ENCODE assay signal across 15 mouse cellular contexts in the genomic region with DNA sequence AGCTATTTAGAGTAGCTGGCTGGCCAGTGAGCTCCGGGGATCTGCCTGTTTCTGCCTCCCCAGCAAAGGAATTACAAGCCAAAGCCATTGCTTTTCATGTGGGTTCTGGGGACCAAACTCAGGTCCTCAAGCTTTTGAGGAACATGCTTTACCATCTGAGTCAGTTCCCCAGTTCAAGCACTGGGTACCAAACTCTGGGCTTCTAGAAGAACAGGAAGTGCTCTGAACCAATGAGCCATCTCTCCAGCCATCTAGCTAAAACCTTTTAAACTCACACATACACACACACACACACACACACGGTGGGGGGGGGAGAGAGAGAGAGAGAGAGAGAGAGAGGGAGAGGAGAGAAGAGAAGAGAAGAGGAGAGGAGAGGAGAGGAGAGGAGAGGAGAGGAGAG.
"Had no signal": no experiment of that assay in that cellular context is flagged by ENCODE, and none has a peak within 500 bp of the region (broad histone marks: within the 10 kb centered on the region; RNA-seq: fewer than 3 reads in every experiment).

No protein-coding gene starts in this region.

- H3K4me3 ChIP-seq: limb, embryonic 10.5 days; lung, embryonic 15.5 days; midbrain, embryonic 13.5 days; myocyte; neural tube, embryonic 15.5 days had no signal

- H3K4me2 ChIP-seq: lung, embryonic 15.5 days; midbrain, embryonic 13.5 days; neural tube, embryonic 15.5 days had no signal

- H3K27ac ChIP-seq: kidney, postnatal 0 days; limb, embryonic 10.5 days; lung, embryonic 15.5 days; macrophage; midbrain, embryonic 13.5 days; neural tube, embryonic 15.5 days had no signal

- H3K36me3 ChIP-seq: limb, embryonic 10.5 days; lung, embryonic 15.5 days; midbrain, embryonic 13.5 days; neural tube, embryonic 15.5 days had no signal

- H3K4me1 ChIP-seq: midbrain, embryonic 13.5 days; neural tube, embryonic 15.5 days had no signal

- DNase-seq: kidney, adult 11 months; kidney, adult 9 months; kidney, postnatal 36 days; layer of hippocampus, adult 9-11 months; lung, postnatal 14 days; thymus, adult 18-20 months; thymus, postnatal 14 days had no signal

- H3K9ac ChIP-seq: lung, embryonic 15.5 days; midbrain, embryonic 13.5 days; neural tube, embryonic 15.5 days had no signal

- H3K9me3 ChIP-seq: limb, embryonic 10.5 days; lung, embryonic 15.5 days; neural tube, embryonic 15.5 days had no signal

- H3K27me3 ChIP-seq: lung, embryonic 15.5 days; midbrain, embryonic 13.5 days; neural tube, embryonic 15.5 days had no signal

- ATAC-seq: hindbrain, embryonic 16.5 days; midbrain, embryonic 13.5 days had no signal
